Mouse (Mus musculus): ENCODE measurements at regions not wholly inside any gene's neighbourhood (a gene's known extent, or its start where the extent isn't known, plus 50 kb on each side); places are given as distances from the start of the nearest gene placed in this dataset.

DNA sequence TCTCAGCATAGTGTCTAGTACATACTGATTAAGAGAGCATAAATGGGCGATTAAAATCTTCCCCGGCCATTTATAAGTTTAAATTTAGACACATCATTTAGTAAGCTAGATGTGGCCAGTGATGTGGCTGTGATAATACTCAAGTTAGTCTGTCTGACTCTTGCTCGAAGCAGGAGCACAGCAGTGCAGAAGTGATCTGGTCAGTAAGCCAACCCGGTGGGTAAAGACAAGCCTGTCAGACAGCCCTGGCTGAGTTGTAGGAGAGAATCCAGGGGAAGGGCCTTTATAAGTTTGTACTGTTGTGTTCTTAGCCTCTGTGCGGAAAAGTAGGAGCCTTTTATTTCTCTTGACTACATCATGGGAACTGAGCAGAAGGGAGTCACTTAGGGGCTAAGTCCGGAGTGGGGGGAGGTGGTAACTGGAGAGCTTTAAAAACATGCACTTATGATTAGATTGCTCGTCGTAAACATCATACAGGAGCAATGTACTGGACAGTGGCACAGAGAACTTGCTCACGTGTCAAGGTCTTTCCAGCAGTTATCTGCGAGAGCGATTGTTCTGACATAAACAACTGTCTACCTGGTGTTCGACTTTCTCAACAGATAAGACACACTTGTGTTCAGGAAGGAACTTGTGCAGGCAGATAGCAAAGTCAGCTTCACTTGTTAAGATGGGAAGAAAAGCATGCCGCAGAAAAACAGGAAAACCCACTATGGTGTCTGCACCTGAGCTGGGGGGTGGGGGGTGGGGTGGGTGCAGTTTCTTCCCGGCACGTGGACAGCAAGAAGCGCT, 122.5 kb upstream of the Zeb2 start:
- Histone ChIP-seq H3K27ac (ENCODE audit: insufficient read depth, low read length) (no peak overlapping the region; the same call in 1 of the 2 replicates), H3K27me3 (ENCODE audit: control insufficient read depth, insufficient read depth, low read length) (no peaks in the 10 kb centered on the region), H3K4me3 (ENCODE audit: extremely low read depth, insufficient read depth, insufficient read length) (no peak overlapping the region), H3K36me3 (ENCODE audit: control insufficient read depth, insufficient read depth, low read length) (no peaks in the 10 kb centered on the region), H3K4me1 (ENCODE audit: control insufficient read depth, insufficient read depth, insufficient read length) (peaks cover 5% of the 10 kb centered on the region; the same call in 1 of the 2 replicates)
- TF ChIP-seq CTCF (IDR thresholded peaks at IDR 0.05; ENCODE audit: extremely low read depth, insufficient read depth, insufficient read length, insufficient replicate concordance): no peak
- TF ChIP-seq POLR2A (IDR thresholded peaks at IDR 0.05; ENCODE audit: low read depth, low read length): no peak
- WGBS: 30% methylated on average over 16 of the region's 16 CpGs
- no peak for DNase-seq (ENCODE audit: low read depth in 1 of 2, low spot score in 2 of 2)

GRCm38 (mm10) chr2:45239001-45239400, 121.8 kb upstream of the Zeb2 start:
- peaks cover 5% of the 10 kb centered on the region; the same call in 1 of the 2 replicates for H3K4me1 ChIP-seq (ENCODE audit: control insufficient read depth, insufficient read depth, insufficient read length)
- 81% methylated on average over 6 of the region's 6 CpGs for WGBS
- H3K27me3 ChIP-seq (ENCODE audit: control insufficient read depth, insufficient read depth, low read length): no peaks in the 10 kb centered on the region
- no peak overlapping the region for H3K4me3 ChIP-seq (ENCODE audit: extremely low read depth, insufficient read depth, insufficient read length)
- peak overlapping the region; percentile 16 for H3K27ac ChIP-seq (ENCODE audit: insufficient read depth, low read length)
- no peaks in the 10 kb centered on the region for H3K36me3 ChIP-seq (ENCODE audit: control insufficient read depth, insufficient read depth, low read length)
- TF ChIP-seq CTCF (IDR thresholded peaks at IDR 0.05; ENCODE audit: extremely low read depth, insufficient read depth, insufficient read length, insufficient replicate concordance) (no peak), POLR2A (IDR thresholded peaks at IDR 0.05; ENCODE audit: low read depth, low read length) (no peak)
- no peak for DNase-seq (ENCODE audit: low read depth in 1 of 2, low spot score in 2 of 2)

DNA sequence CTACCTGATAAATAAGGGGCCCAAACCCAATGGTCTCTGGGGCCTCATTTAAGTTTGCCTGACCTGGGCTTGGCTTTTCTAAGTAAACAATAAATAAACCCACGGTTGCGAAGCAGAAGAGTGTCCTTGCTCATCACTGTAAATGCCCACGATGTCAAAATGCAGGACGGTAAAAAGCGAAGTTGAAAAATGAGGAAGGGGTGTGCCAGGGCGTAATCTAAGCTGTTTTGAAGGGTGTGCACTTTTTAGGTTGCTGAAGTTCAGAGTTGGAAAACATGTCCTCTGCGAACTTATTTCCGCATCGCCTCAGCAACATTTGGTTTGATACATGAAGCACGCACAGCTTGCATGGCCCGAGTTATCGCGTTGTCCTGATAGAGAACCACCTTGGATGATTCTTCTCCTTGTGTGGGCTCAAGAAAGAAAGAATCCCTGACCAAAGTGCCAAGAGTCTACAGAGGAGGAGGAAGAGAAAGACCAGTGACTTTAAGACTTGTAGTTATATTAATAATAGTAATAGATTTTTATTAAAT, 119.0 kb upstream of the Zeb2 start:
- Histone ChIP-seq H3K27me3 (ENCODE audit: control insufficient read depth, insufficient read depth, low read length) (no peaks in the 10 kb centered on the region), H3K36me3 (ENCODE audit: control insufficient read depth, insufficient read depth, low read length) (no peaks in the 10 kb centered on the region), H3K4me1 (ENCODE audit: control insufficient read depth, insufficient read depth, insufficient read length) (peaks cover 5% of the 10 kb centered on the region; the same call in 1 of the 2 replicates), H3K27ac (ENCODE audit: insufficient read depth, low read length) (no peak overlapping the region; the same call in 1 of the 2 replicates), H3K4me3 (ENCODE audit: extremely low read depth, insufficient read depth, insufficient read length) (no peak overlapping the region)
- no peak for DNase-seq (ENCODE audit: low read depth in 1 of 2, low spot score in 2 of 2)
- 94% methylated on average over 13 of the region's 13 CpGs for WGBS
- no peak for TF ChIP-seq CTCF (IDR thresholded peaks at IDR 0.05; ENCODE audit: extremely low read depth, insufficient read depth, insufficient read length, insufficient replicate concordance)
- TF ChIP-seq POLR2A (IDR thresholded peaks at IDR 0.05; ENCODE audit: low read depth, low read length): no peak

- no peak overlapping the region for H3K4me3 ChIP-seq (ENCODE audit: extremely low read depth, insufficient read depth, insufficient read length)
- no peak for DNase-seq (ENCODE audit: low read depth in 1 of 2, low spot score in 2 of 2)
- no peaks in the 10 kb centered on the region for H3K4me1 ChIP-seq (ENCODE audit: control insufficient read depth, insufficient read depth, insufficient read length)
- no peaks in the 10 kb centered on the region for H3K27me3 ChIP-seq (ENCODE audit: control insufficient read depth, insufficient read depth, low read length)
- H3K36me3 ChIP-seq (ENCODE audit: control insufficient read depth, insufficient read depth, low read length): no peaks in the 10 kb centered on the region
- no peak for TF ChIP-seq POLR2A (IDR thresholded peaks at IDR 0.05; ENCODE audit: low read depth, low read length)
- no peak for TF ChIP-seq CTCF (IDR thresholded peaks at IDR 0.05; ENCODE audit: extremely low read depth, insufficient read depth, insufficient read length, insufficient replicate concordance)
- no peak overlapping the region for H3K27ac ChIP-seq (ENCODE audit: insufficient read depth, low read length)
- WGBS: 93% methylated on average over 1 of the region's 1 CpGs
These were observed 117.0 kb upstream of the Zeb2 start for GRCm38 (mm10) chr2:45234148-45234547.

- Histone ChIP-seq H3K36me3 (ENCODE audit: control insufficient read depth, insufficient read depth, low read length) (no peaks in the 10 kb centered on the region), H3K4me1 (ENCODE audit: control insufficient read depth, insufficient read depth, insufficient read length) (no peaks in the 10 kb centered on the region), H3K4me3 (ENCODE audit: extremely low read depth, insufficient read depth, insufficient read length) (no peak overlapping the region), H3K27ac (ENCODE audit: insufficient read depth, low read length) (no peak overlapping the region; the same call in 1 of the 2 replicates), H3K27me3 (ENCODE audit: control insufficient read depth, insufficient read depth, low read length) (no peaks in the 10 kb centered on the region)
- no peak for TF ChIP-seq POLR2A (IDR thresholded peaks at IDR 0.05; ENCODE audit: low read depth, low read length)
- TF ChIP-seq CTCF (IDR thresholded peaks at IDR 0.05; ENCODE audit: extremely low read depth, insufficient read depth, insufficient read length, insufficient replicate concordance): no peak
- DNase-seq (ENCODE audit: low read depth in 1 of 2, low spot score in 2 of 2): no peak
- 86% methylated on average over 11 of the region's 11 CpGs for WGBS
These were observed 113.4 kb upstream of the Zeb2 start for GRCm38 (mm10) chr2:45230351-45231209.

- Histone ChIP-seq H3K36me3 (ENCODE audit: control insufficient read depth, insufficient read depth, low read length) (no peaks in the 10 kb centered on the region), H3K27ac (ENCODE audit: insufficient read depth, low read length) (no peak overlapping the region), H3K4me1 (ENCODE audit: control insufficient read depth, insufficient read depth, insufficient read length) (no peaks in the 10 kb centered on the region), H3K27me3 (ENCODE audit: control insufficient read depth, insufficient read depth, low read length) (no peaks in the 10 kb centered on the region), H3K4me3 (ENCODE audit: extremely low read depth, insufficient read depth, insufficient read length) (no peak overlapping the region)
- 93% methylated on average over 6 of the region's 6 CpGs for WGBS
- DNase-seq (ENCODE audit: low read depth in 1 of 2, low spot score in 2 of 2): no peak
- TF ChIP-seq POLR2A (IDR thresholded peaks at IDR 0.05; ENCODE audit: low read depth, low read length) (no peak), CTCF (IDR thresholded peaks at IDR 0.05; ENCODE audit: extremely low read depth, insufficient read depth, insufficient read length, insufficient replicate concordance) (no peak)
These were observed 112.3 kb upstream of the Zeb2 start for GRCm38 (mm10) chr2:45229501-45229900.
